Mouse (Mus musculus): Measurements from ENCODE around the gene Reg4. TPM values are rescaled to one million over a fixed set of nuclear protein-coding genes. Genes with fewer than 3 reads are reported as not detected.

Gene Reg4
- polyA plus RNA-seq, 1 experiment = not detected

DNA sequence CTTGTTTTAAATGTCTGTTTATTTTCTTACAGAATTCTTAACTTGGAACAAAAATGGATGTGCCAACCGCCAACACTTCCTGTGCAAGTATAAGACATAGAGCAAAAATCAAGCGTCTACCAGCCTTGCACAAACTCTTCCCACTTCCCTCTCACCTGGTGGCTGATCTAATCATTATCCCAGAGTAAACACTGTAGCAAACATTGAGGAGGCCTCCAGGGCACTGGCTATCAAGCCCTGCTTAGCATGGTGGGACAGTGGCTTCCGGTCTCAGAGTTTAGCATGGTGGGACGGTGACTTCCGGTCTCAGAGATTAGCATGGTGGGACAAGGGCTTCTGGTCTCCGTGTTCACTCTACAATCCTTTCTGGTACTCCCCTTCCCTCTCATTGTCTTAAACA lies 14.3 kb downstream of the Reg4 start:
- no peak for DNase-seq
- no peak for TF ChIP-seq POLR2A (IDR thresholded peaks at IDR 0.05; ENCODE audit: low read depth, low read length)
- no peak for TF ChIP-seq CTCF (conservative IDR thresholded peaks at IDR 0.05; ENCODE audit: insufficient read depth, insufficient read length, low read depth, low read length)
- 76% methylated on average over 6 of the region's 6 CpGs for WGBS
- no peak overlapping the region for H3K4me3 ChIP-seq (ENCODE audit: insufficient read depth, low read depth, low read length)
- H3K36me3 ChIP-seq (ENCODE audit: control insufficient read depth, insufficient read depth, low read length) = no peaks in the 10 kb centered on the region
- H3K27ac ChIP-seq (ENCODE audit: insufficient read depth, low read depth, low read length) = no peak overlapping the region
- no peaks in the 10 kb centered on the region for H3K27me3 ChIP-seq (replicated peaks; ENCODE audit: control insufficient read depth, insufficient read depth, low read length)
- no peaks in the 10 kb centered on the region for H3K4me1 ChIP-seq (ENCODE audit: control insufficient read depth, insufficient read depth, low read length)

DNA sequence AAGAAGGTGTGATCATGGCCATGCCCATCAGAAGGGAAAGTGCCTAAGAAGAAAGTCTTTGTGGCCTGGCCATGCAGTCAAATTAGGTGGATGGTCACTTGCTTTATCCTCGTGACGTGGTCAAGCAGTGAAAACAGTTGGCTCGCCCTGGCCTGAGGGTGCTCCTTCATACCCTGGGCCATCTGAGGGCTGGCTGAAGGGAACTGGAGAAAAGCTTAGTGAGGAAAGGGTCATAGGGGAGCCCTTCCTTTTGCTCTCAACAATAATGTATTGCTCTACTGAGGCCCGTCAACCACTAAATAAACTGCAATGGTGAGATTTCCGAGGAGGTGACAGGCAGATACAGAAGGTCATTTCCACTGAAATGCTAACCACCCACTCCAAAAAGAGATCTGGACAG lies 15.3 kb downstream of the Reg4 start:
- H3K36me3 ChIP-seq (ENCODE audit: control insufficient read depth, insufficient read depth, low read length) = no peaks in the 10 kb centered on the region
- no peak for DNase-seq
- TF ChIP-seq CTCF (conservative IDR thresholded peaks at IDR 0.05; ENCODE audit: insufficient read depth, insufficient read length, low read depth, low read length) = no peak
- TF ChIP-seq POLR2A (IDR thresholded peaks at IDR 0.05; ENCODE audit: low read depth, low read length) = no peak
- H3K27me3 ChIP-seq (replicated peaks; ENCODE audit: control insufficient read depth, insufficient read depth, low read length) = no peaks in the 10 kb centered on the region
- 66% methylated on average over 5 of the region's 5 CpGs for WGBS
- H3K4me3 ChIP-seq (ENCODE audit: insufficient read depth, low read depth, low read length) = no peak overlapping the region
- H3K27ac ChIP-seq (ENCODE audit: insufficient read depth, low read depth, low read length) = no peak overlapping the region
- H3K4me1 ChIP-seq (ENCODE audit: control insufficient read depth, insufficient read depth, low read length) = no peaks in the 10 kb centered on the region

DNA sequence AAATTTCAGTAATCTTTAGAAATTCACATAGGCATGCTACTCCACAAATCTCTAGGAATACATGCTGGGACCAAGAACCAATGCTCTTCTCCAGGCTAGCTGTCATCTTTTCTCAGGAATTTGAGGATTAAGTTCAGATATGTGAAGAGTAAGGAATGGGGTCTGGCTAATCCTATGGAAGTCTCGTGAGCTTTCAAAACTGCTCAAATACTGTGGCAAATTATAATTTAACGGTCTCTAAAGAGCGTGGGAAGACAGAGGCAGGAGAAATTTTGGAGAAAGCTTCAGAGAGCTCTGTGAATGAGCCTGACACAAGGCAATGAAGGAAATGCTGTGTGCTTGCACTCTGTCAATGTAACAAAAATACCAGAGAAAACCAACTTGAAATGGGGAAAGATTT lies 16.2 kb downstream of the Reg4 start:
- Histone ChIP-seq H3K27ac (ENCODE audit: insufficient read depth, low read depth, low read length) (no peak overlapping the region), H3K4me1 (ENCODE audit: control insufficient read depth, insufficient read depth, low read length) (no peaks in the 10 kb centered on the region), H3K4me3 (ENCODE audit: insufficient read depth, low read depth, low read length) (no peak overlapping the region), H3K27me3 (replicated peaks; ENCODE audit: control insufficient read depth, insufficient read depth, low read length) (no peaks in the 10 kb centered on the region), H3K36me3 (ENCODE audit: control insufficient read depth, insufficient read depth, low read length) (no peaks in the 10 kb centered on the region)
- no peak for DNase-seq
- 93% methylated on average over 3 of the region's 3 CpGs for WGBS
- no peak for TF ChIP-seq CTCF (conservative IDR thresholded peaks at IDR 0.05; ENCODE audit: insufficient read depth, insufficient read length, low read depth, low read length)
- no peak for TF ChIP-seq POLR2A (IDR thresholded peaks at IDR 0.05; ENCODE audit: low read depth, low read length)

DNA sequence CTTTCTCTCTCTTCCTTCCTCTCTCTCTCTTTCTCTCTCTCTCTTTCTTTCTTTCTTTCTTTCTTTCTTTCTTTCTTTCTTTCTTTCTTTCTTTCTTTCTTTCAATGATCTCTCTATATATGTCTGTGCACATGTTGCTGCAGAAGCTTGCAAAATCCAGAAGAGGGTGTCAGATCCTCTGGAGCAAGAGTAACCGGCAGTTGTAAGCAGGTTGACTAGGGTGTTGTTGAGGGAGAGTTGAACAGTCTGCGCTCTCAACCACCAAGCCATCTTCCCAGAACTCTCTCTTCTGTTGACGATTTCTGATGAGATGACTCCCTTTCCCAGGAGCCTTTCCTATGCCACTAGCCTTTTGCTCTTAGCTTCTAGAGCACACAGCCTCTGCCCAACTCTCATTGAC lies 20.1 kb downstream of the Reg4 start:
- DNase-seq = no peak
- H3K27me3 ChIP-seq (replicated peaks; ENCODE audit: control insufficient read depth, insufficient read depth, low read length) = no peaks in the 10 kb centered on the region
- H3K36me3 ChIP-seq (ENCODE audit: control insufficient read depth, insufficient read depth, low read length) = no peaks in the 10 kb centered on the region
- WGBS = 92% methylated on average over 3 of the region's 3 CpGs
- H3K27ac ChIP-seq (ENCODE audit: insufficient read depth, low read depth, low read length) = no peak overlapping the region
- no peaks in the 10 kb centered on the region for H3K4me1 ChIP-seq (ENCODE audit: control insufficient read depth, insufficient read depth, low read length)
- 0 out of 2 replicates have a peak, but pooled peaks have one; percentile 2 for TF ChIP-seq CTCF (conservative IDR thresholded peaks at IDR 0.05; ENCODE audit: insufficient read depth, insufficient read length, low read depth, low read length)
- no peak for TF ChIP-seq POLR2A (IDR thresholded peaks at IDR 0.05; ENCODE audit: low read depth, low read length)
- H3K4me3 ChIP-seq (ENCODE audit: insufficient read depth, low read depth, low read length) = no peak overlapping the region

DNA sequence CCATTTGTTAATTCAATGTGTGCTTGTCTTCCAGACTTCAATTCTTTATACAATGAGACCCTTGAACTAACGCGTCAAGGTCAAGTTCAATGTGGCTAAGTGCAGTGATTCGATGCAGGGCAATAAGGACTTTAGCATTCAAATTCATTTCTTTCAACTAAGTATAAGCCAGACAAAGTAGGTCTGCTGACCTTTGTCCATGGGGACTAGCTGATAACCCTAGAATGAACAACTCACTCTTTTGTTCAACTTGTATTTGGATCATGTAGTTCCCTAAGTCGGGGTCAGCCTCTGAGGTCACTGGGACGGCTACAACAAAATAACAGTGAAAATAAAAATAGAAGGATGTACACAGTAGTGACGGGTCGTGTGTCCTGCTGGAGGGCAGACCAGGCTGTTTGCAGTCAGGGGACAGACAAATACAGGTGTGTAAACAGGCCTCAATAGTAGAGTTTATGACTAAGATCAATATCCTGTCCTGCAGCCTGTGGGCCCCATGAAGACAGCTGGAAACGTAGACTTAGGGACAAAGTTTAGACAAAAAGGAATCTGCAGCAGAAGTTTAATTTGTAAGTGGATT lies 20.6 kb downstream of the Reg4 start:
- Histone ChIP-seq H3K27ac (ENCODE audit: insufficient read depth, low read depth, low read length) (no peak overlapping the region), H3K36me3 (ENCODE audit: control insufficient read depth, insufficient read depth, low read length) (no peaks in the 10 kb centered on the region), H3K4me1 (ENCODE audit: control insufficient read depth, insufficient read depth, low read length) (no peaks in the 10 kb centered on the region), H3K4me3 (ENCODE audit: insufficient read depth, low read depth, low read length) (no peak overlapping the region), H3K27me3 (replicated peaks; ENCODE audit: control insufficient read depth, insufficient read depth, low read length) (no peaks in the 10 kb centered on the region)
- DNase-seq = no peak
- WGBS = 78% methylated on average over 8 of the region's 8 CpGs
- TF ChIP-seq CTCF (conservative IDR thresholded peaks at IDR 0.05; ENCODE audit: insufficient read depth, insufficient read length, low read depth, low read length) (no peak), POLR2A (IDR thresholded peaks at IDR 0.05; ENCODE audit: low read depth, low read length) (no peak)

DNA sequence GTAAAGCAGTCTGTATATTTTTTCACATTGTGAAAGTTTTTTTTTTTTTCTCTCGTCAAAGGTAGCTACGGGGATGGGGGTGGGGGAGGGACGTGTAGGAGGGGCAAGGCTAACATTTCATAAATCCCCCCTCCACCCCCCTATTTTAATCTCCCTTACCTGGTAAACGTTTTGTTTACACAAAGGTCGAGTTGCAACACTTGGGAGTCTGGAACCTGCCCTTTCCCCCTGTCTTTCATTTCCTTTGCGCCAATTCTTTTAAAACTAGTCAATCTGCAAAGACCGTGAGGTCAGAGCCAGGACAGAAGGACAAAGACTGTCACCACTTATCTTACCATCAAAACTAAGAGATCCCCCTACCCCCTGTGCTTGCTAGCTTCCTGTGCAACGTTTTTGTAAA lies 23.9 kb downstream of the Reg4 start:
- WGBS = 23% methylated on average over 8 of the region's 8 CpGs
- Histone ChIP-seq H3K27me3 (replicated peaks; ENCODE audit: control insufficient read depth, insufficient read depth, low read length) (no peaks in the 10 kb centered on the region), H3K4me3 (ENCODE audit: insufficient read depth, low read depth, low read length) (no peak overlapping the region), H3K27ac (ENCODE audit: insufficient read depth, low read depth, low read length) (no peak overlapping the region), H3K36me3 (ENCODE audit: control insufficient read depth, insufficient read depth, low read length) (no peaks in the 10 kb centered on the region), H3K4me1 (ENCODE audit: control insufficient read depth, insufficient read depth, low read length) (no peaks in the 10 kb centered on the region)
- no peak for DNase-seq
- TF ChIP-seq CTCF (conservative IDR thresholded peaks at IDR 0.05; ENCODE audit: insufficient read depth, insufficient read length, low read depth, low read length) (no peak), POLR2A (IDR thresholded peaks at IDR 0.05; ENCODE audit: low read depth, low read length) (no peak)

DNA sequence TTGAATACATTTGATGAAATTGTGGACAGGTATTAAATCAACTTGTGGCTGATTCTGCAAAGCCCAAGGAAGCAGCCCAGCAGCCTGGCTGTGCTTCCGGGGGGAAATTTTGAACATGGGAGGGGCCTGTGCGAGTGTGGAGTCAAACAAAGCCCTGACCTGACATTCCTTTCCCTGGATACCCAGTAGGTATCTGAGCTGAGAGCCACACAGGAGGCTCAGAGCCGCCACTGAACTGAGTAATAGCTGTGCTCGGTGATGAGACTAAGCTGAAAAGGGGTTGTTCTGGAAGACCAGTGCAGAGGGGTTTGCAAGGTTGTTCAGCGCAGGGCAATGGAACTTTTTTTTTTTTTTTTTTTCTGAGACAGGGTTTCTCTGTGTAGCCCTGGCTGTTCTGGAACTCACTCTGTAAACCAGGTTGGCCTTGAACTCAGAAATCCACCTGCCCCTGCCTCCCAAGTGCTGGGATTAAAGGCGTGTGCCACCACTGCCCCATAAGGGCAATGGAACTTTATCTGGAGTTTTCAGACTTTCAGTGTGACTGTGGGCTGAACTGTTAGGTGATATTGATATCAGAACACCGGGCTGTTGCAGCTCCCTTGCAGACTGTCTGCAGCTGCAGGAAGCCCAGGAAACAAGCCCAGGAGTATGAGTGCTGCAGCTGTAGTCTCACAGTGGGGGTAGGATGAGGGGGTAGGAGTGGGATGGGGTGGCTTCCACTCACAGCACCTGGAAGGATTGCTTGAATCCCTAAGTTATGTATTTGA lies 25.2 kb downstream of the Reg4 start:
- H3K36me3 ChIP-seq (ENCODE audit: control insufficient read depth, insufficient read depth, low read length) = no peaks in the 10 kb centered on the region
- DNase-seq = no peak
- no peak overlapping the region for H3K4me3 ChIP-seq (ENCODE audit: insufficient read depth, low read depth, low read length)
- 70% methylated on average over 7 of the region's 7 CpGs for WGBS
- no peak overlapping the region for H3K27ac ChIP-seq (ENCODE audit: insufficient read depth, low read depth, low read length)
- H3K4me1 ChIP-seq (ENCODE audit: control insufficient read depth, insufficient read depth, low read length) = no peaks in the 10 kb centered on the region
- TF ChIP-seq CTCF (conservative IDR thresholded peaks at IDR 0.05; ENCODE audit: insufficient read depth, insufficient read length, low read depth, low read length) (no peak), POLR2A (IDR thresholded peaks at IDR 0.05; ENCODE audit: low read depth, low read length) (no peak)
- H3K27me3 ChIP-seq (replicated peaks; ENCODE audit: control insufficient read depth, insufficient read depth, low read length) = no peaks in the 10 kb centered on the region
